Mouse (Mus musculus) inflammation-experienced regulatory T-cells, adult 6 months (primary cell): Measurements from ENCODE around the gene Hps4. TPM values are rescaled to one million over a fixed set of nuclear protein-coding genes. Genes with fewer than 3 reads are reported as not detected.

Experiments
- ATAC-seq: one replicate; pipeline ENCODE4 v1.8.0; 2017
- polyA plus RNA-seq, 3 experiments: library from polyadenylated mRNA; unstranded; fragments of 100-300 nt; shearing (Covaris generic); gene quantifications; one replicate each; pipeline ENCODE4 v1.2.1; 2017

Hps4 gene
- polyA plus RNA-seq, 3 experiments from 2014 or later, result 13.9 to 19.0 (median 16.4) TPM

GRCm38 (mm10) chr5:112367929-112368328 is 25.0 kb downstream of the Hps4 start:
- ATAC-seq, result no peak

GRCm38 (mm10) chr5:112368666-112369065 is 25.8 kb downstream of the Hps4 start:
- no peak for ATAC-seq

GRCm38 (mm10) chr5:112369326-112369725 is 26.4 kb downstream of the Hps4 start:
- ATAC-seq, result no peak

GRCm38 (mm10) chr5:112370236-112370813 is 27.4 kb downstream of the Hps4 start:
- ATAC-seq, result no peak

- no peak for ATAC-seq
Measured at GRCm38 (mm10) chr5:112371933-112372332, 29.1 kb downstream of the Hps4 start.

GRCm38 (mm10) chr5:112376111-112376510 is 33.2 kb downstream of the Hps4 start:
- no peak for ATAC-seq

- ATAC-seq, result peak; percentile 32
Measured at GRCm38 (mm10) chr5:112377380-112377779, 34.5 kb downstream of the Hps4 start.

GRCm38 (mm10) chr5:112378716-112379115 is 35.8 kb downstream of the Hps4 start:
- no peak for ATAC-seq

- no peak for ATAC-seq
Measured at GRCm38 (mm10) chr5:112381154-112381553, 38.3 kb downstream of the Hps4 start.

GRCm38 (mm10) chr5:112382042-112382441 is 39.2 kb downstream of the Hps4 start:
- no peak for ATAC-seq

GRCm38 (mm10) chr5:112382641-112383330 is 39.9 kb downstream of the Hps4 start:
- no peak for ATAC-seq

GRCm38 (mm10) chr5:112384805-112385472 is 42.1 kb downstream of the Hps4 start:
- peak; percentile 63 for ATAC-seq

- no peak for ATAC-seq
Measured at GRCm38 (mm10) chr5:112385973-112386372, 43.1 kb downstream of the Hps4 start.

- ATAC-seq, result no peak
Measured at GRCm38 (mm10) chr5:112389352-112389751, 46.5 kb downstream of the Hps4 start.

GRCm38 (mm10) chr5:112391002-112391401 is 48.1 kb downstream of the Hps4 start:
- ATAC-seq, result no peak

GRCm38 (mm10) chr5:112391676-112392323 is 48.9 kb downstream of the Hps4 start:
- no peak for ATAC-seq

GRCm38 (mm10) chr5:112393741-112394414 is 51.0 kb downstream of the Hps4 start:
- no peak for ATAC-seq

GRCm38 (mm10) chr5:112394415-112394763 is 51.5 kb downstream of the Hps4 start:
- ATAC-seq, result no peak

GRCm38 (mm10) chr5:112394779-112395443 is 52.0 kb downstream of the Hps4 start, which contains the start of gene Asphd2:
Asphd2 (minus strand) TSS chr5:112394866.
- ATAC-seq, result no peak

GRCm38 (mm10) chr5:112396066-112396465 is 53.2 kb downstream of the Hps4 start:
- ATAC-seq, result no peak

GRCm38 (mm10) chr5:112399284-112399683 is 56.4 kb downstream of the Hps4 start:
- ATAC-seq, result no peak

GRCm38 (mm10) chr5:112402437-112402836 is 59.6 kb downstream of the Hps4 start:
- ATAC-seq, result no peak
